Mouse (Mus musculus): Measurements from ENCODE around the gene Psmd11. TPM values are rescaled to one million over a fixed set of nuclear protein-coding genes. Genes with fewer than 3 reads are reported as not detected.
A peak's percentile ranks its signal among the peaks of the same experiment; 100 is the strongest.

The Psmd11 gene
- polyA plus RNA-seq, 1 experiment from 2014 or later = 296 TPM

- peaks cover 64% of the 10 kb centered on the region for H3K36me3 ChIP-seq (ENCODE audit: insufficient read depth)
- no peak for TF ChIP-seq CTCF (IDR thresholded peaks at IDR 0.05; ENCODE audit: low read depth)
- 70% methylated on average over 14 of the region's 16 CpGs for WGBS
- ATAC-seq (ENCODE audit: insufficient read depth) = no peak
- no peaks in the 10 kb centered on the region for H3K4me1 ChIP-seq (ENCODE audit: insufficient read depth)
- no peaks in the 10 kb centered on the region for H3K27me3 ChIP-seq (ENCODE audit: insufficient read depth, low read length)
- no peak overlapping the region for H3K4me3 ChIP-seq (ENCODE audit: low read depth, low read length)
- no peak overlapping the region for H3K27ac ChIP-seq (ENCODE audit: low read depth)
- no peaks in the 10 kb centered on the region for H3K9me3 ChIP-seq (ENCODE audit: low read depth, low read length)
- H3K4me2 ChIP-seq = no peak overlapping the region
- no peak overlapping the region for H3K9ac ChIP-seq
- no peak for DNase-seq
These were observed 43.6 kb downstream of the Psmd11 start for GRCm38 (mm10) chr11:80471836-80472605.

- ATAC-seq (ENCODE audit: insufficient read depth) = no peak
- Histone ChIP-seq H3K4me3 (ENCODE audit: low read depth, low read length) (no peak overlapping the region), H3K36me3 (ENCODE audit: insufficient read depth) (peaks cover 45% of the 10 kb centered on the region), H3K4me2 (no peak overlapping the region), H3K9ac (no peak overlapping the region), H3K27ac (ENCODE audit: low read depth) (no peak overlapping the region), H3K27me3 (ENCODE audit: insufficient read depth, low read length) (no peaks in the 10 kb centered on the region), H3K9me3 (ENCODE audit: low read depth, low read length) (no peaks in the 10 kb centered on the region), H3K4me1 (ENCODE audit: insufficient read depth) (0 out of 2 replicates have a peak, but pooled peaks cover 4% of the 10 kb centered on the region)
- peak; percentile 40 for DNase-seq
- WGBS = 50% methylated on average over 2 of the region's 2 CpGs
- peak; percentile 49 for TF ChIP-seq CTCF (IDR thresholded peaks at IDR 0.05; ENCODE audit: low read depth)
These were observed 45.8 kb downstream of the Psmd11 start for GRCm38 (mm10) chr11:80474175-80474691.

GRCm38 (mm10) chr11:80474846-80475245 is 46.4 kb downstream of the Psmd11 start:
- WGBS = 92% methylated on average over 11 of the region's 11 CpGs
- no peak for ATAC-seq (ENCODE audit: insufficient read depth)
- Histone ChIP-seq H3K9ac (no peak overlapping the region), H3K4me1 (ENCODE audit: insufficient read depth) (0 out of 2 replicates have a peak, but pooled peaks cover 4% of the 10 kb centered on the region), H3K27me3 (ENCODE audit: insufficient read depth, low read length) (no peaks in the 10 kb centered on the region), H3K36me3 (ENCODE audit: insufficient read depth) (peaks cover 40% of the 10 kb centered on the region), H3K9me3 (ENCODE audit: low read depth, low read length) (no peaks in the 10 kb centered on the region), H3K27ac (ENCODE audit: low read depth) (no peak overlapping the region), H3K4me2 (no peak overlapping the region), H3K4me3 (ENCODE audit: low read depth, low read length) (no peak overlapping the region)
- no peak for TF ChIP-seq CTCF (IDR thresholded peaks at IDR 0.05; ENCODE audit: low read depth)
- DNase-seq = no peak

- TF ChIP-seq CTCF (IDR thresholded peaks at IDR 0.05; ENCODE audit: low read depth) = no peak
- H3K4me2 ChIP-seq = no peak overlapping the region
- no peak overlapping the region for H3K27ac ChIP-seq (ENCODE audit: low read depth)
- no peak overlapping the region for H3K4me3 ChIP-seq (ENCODE audit: low read depth, low read length)
- H3K4me1 ChIP-seq (ENCODE audit: insufficient read depth) = 0 out of 2 replicates have a peak, but pooled peaks cover 4% of the 10 kb centered on the region
- ATAC-seq (ENCODE audit: insufficient read depth) = no peak
- no peak overlapping the region for H3K9ac ChIP-seq
- H3K9me3 ChIP-seq (ENCODE audit: low read depth, low read length) = no peaks in the 10 kb centered on the region
- 63% methylated on average over 9 of the region's 9 CpGs for WGBS
- no peaks in the 10 kb centered on the region for H3K27me3 ChIP-seq (ENCODE audit: insufficient read depth, low read length)
- DNase-seq = no peak
- H3K36me3 ChIP-seq (ENCODE audit: insufficient read depth) = peaks cover 33% of the 10 kb centered on the region
These were observed 47.1 kb downstream of the Psmd11 start for GRCm38 (mm10) chr11:80475544-80475943.

GRCm38 (mm10) chr11:80476222-80477189 is 48.1 kb downstream of the Psmd11 start, which contains the start of gene Cdk5r1:
TSS of gene Cdk5r1 (plus strand) at chr11:80477023.
- DNase-seq = peak; percentile 92
- H3K4me2 ChIP-seq = peak within 1 kb of the TSS; percentile 99
- peak; percentile 29; the same call in 1 of the 2 replicates for TF ChIP-seq CTCF (IDR thresholded peaks at IDR 0.05; ENCODE audit: low read depth)

GRCm38 (mm10) chr11:80477341-80478199 is 49.2 kb downstream of the Psmd11 start:
- DNase-seq = peak; percentile 41
- WGBS = 10% methylated on average over 54 of the region's 55 CpGs

More at GRCm38 (mm10) chr11:80476222-80477189, 48.1 kb downstream of the Psmd11 start, which contains the start of gene Cdk5r1:
- peak within 1 kb of the TSS; percentile 62 for H3K9ac ChIP-seq
- WGBS = 1% methylated on average over 98 of the region's 116 CpGs
- peak; percentile 89 for ATAC-seq (ENCODE audit: insufficient read depth)
- H3K9me3 ChIP-seq (ENCODE audit: low read depth, low read length) = no peaks in the 10 kb centered on the region
- H3K27me3 ChIP-seq (ENCODE audit: insufficient read depth, low read length) = no peaks in the 10 kb centered on the region
- H3K36me3 ChIP-seq (ENCODE audit: insufficient read depth) = peaks cover 25% of the 10 kb centered on the region
- H3K4me3 ChIP-seq (ENCODE audit: low read depth, low read length) = peak within 1 kb of the TSS; percentile 72
- H3K27ac ChIP-seq (ENCODE audit: low read depth) = peak within 1 kb of the TSS; percentile 73
- 0 out of 2 replicates have a peak, but pooled peaks cover 4% of the 10 kb centered on the region for H3K4me1 ChIP-seq (ENCODE audit: insufficient read depth)

More at GRCm38 (mm10) chr11:80477341-80478199, 49.2 kb downstream of the Psmd11 start:
- H3K36me3 ChIP-seq (ENCODE audit: insufficient read depth) = peaks cover 18% of the 10 kb centered on the region; the same call in 1 of the 2 replicates
- no peak for TF ChIP-seq CTCF (IDR thresholded peaks at IDR 0.05; ENCODE audit: low read depth)
- 0 out of 2 replicates have a peak, but pooled peaks cover 4% of the 10 kb centered on the region for H3K4me1 ChIP-seq (ENCODE audit: insufficient read depth)
- no peaks in the 10 kb centered on the region for H3K9me3 ChIP-seq (ENCODE audit: low read depth, low read length)
- ATAC-seq (ENCODE audit: insufficient read depth) = peak; percentile 47
- H3K9ac ChIP-seq = peak overlapping the region; percentile 62
- peak overlapping the region; percentile 99 for H3K4me2 ChIP-seq
- H3K4me3 ChIP-seq (ENCODE audit: low read depth, low read length) = peak overlapping the region; percentile 72
- H3K27me3 ChIP-seq (ENCODE audit: insufficient read depth, low read length) = no peaks in the 10 kb centered on the region
- H3K27ac ChIP-seq (ENCODE audit: low read depth) = peak overlapping the region; percentile 58; the same call in 1 of the 2 replicates

Measured in lung, embryonic 14.5 days (tissue).